Mouse (Mus musculus): ENCODE results near the gene Slc16a10.

GRCm38 (mm10) chr10:40080533-40080932 is 61.5 kb downstream of the Slc16a10 start:
- TF ChIP-seq CTCF (conservative IDR thresholded peaks at IDR 0.05; ENCODE audit: low read length) (no peak), NANOG (IDR thresholded peaks at IDR 0.05; ENCODE audit: borderline replicate concordance, low read length) (no peak)
